Mouse (Mus musculus) liver, embryonic 14.5 days (tissue): ENCODE results near the gene Pam. TPM values are rescaled to one million over a fixed set of nuclear protein-coding genes. Genes with fewer than 3 reads are reported as not detected.
"Not testable (repeated sequence)": the region's sequence is repeated elsewhere in the genome, so short reads cannot be mapped to it uniquely, and the experiment has no call there.

Source experiments
- ATAC-seq: fragments of 200-750 bp; cut with Nextera tagmentation; 2 replicates; pipeline ENCODE4 v1.8.0; 2017; ENCODE audit warnings: moderate number of reproducible peaks, mild to moderate bottlenecking, moderate library complexity; ENCODE audit not compliant: insufficient read depth
- DNase-seq, 3 experiments: peaks; one replicate each; pipeline ENCODE4 v3.0.0-alpha.2; 2012 to 2013; ENCODE audit warnings: low read depth in 3 of 3, low spot score in 3 of 3
- H3K27ac ChIP-seq: fragments of 300-500 bp; sonication (generic); 2 replicates; pipeline ENCODE4 v1.5.1; 2014; ENCODE audit warnings: moderate library complexity, mild to moderate bottlenecking, control low read depth, inconsistent platforms
- H3K27me3 ChIP-seq: fragments of 300-500 bp; sonication (generic); 2 replicates; pipeline ENCODE4 v1.6.1; 2014; ENCODE audit warnings: mild to moderate bottlenecking, low read length, moderate library complexity; ENCODE audit not compliant: control insufficient read depth, insufficient read depth
- H3K36me3 ChIP-seq: fragments of 300-500 bp; sonication (generic); replicated peaks from 2 replicates; pipeline ENCODE4 v1.6.1; 2014; ENCODE audit warnings: low read depth; ENCODE audit not compliant: control insufficient read depth, insufficient read depth
- H3K4me1 ChIP-seq, 2 experiments: fragments of 200-500 bp in 1 of 2; fragments of 300-500 bp in 1 of 2; sonication (generic) in 1 of 2; replicated peaks; 2 replicates each; pipeline ENCODE4 v1.6.1; 2012 to 2014; ENCODE audit warnings: antibody characterized with exemption in 1 of 2, inconsistent platforms in 1 of 2, low read length in 1 of 2; ENCODE audit not compliant: control insufficient read depth in 2 of 2, insufficient read depth in 2 of 2
- H3K4me2 ChIP-seq: fragments of 300-500 bp; sonication (generic); 2 replicates; pipeline ENCODE4 v1.6.1; 2014; ENCODE audit warnings: low read depth, mild to moderate bottlenecking, control low read depth, moderate library complexity
- H3K4me3 ChIP-seq, 2 experiments: fragments of 200-500 bp in 1 of 2; fragments of 300-500 bp in 1 of 2; sonication (generic) in 1 of 2; 2 replicates each; pipeline ENCODE4 v1.5.1; 2012 to 2014; ENCODE audit warnings: low read depth in 2 of 2, low read length in 2 of 2, mild to moderate bottlenecking in 2 of 2, control low read depth in 1 of 2, inconsistent platforms in 1 of 2, moderate library complexity in 1 of 2; ENCODE audit not compliant: insufficient read depth in 1 of 2
- H3K9ac ChIP-seq: fragments of 300-500 bp; sonication (generic); replicated peaks from 2 replicates; pipeline ENCODE4 v1.6.1; 2014; ENCODE audit warnings: mild to moderate bottlenecking, control low read depth, moderate library complexity
- H3K9me3 ChIP-seq: fragments of 300-500 bp; sonication (generic); 2 replicates; pipeline ENCODE4 v1.6.1; 2016; ENCODE audit warnings: low read length, mixed read lengths; ENCODE audit not compliant: control insufficient read depth
- CTCF ChIP-seq: IDR thresholded peaks from 2 replicates; pipeline ENCODE4 v1.5.1; 2016; ENCODE audit warnings: antibody characterized with exemption, low read depth, control low read depth
- EP300 ChIP-seq: IDR thresholded peaks from 2 replicates; pipeline ENCODE4 v1.6.1; 2016; ENCODE audit warnings: antibody characterized with exemption, low read depth
- WGBS: fragments of 180-500 bp; shearing (Covaris S2); extraction: QIAGEN DNeasy Blood & Tissue Kit; methylation state at CpG from one replicate; pipeline ENCODE4 v1.1.7; 2014; ENCODE audit not compliant: insufficient replicate concordance; 5-methylcytosine and 5-hydroxymethylcytosine counted together
- polyA plus RNA-seq, 2 experiments: library from polyadenylated mRNA; depleted of rRNA in 1 of 2; stranded (reverse) in 1 of 2; unstranded in 1 of 2; fragments of >200 nt; fragmentation: Nextera tagmentation in 1 of 2; extraction: Ambion mirVana in 1 of 2; gene quantifications; 2 replicates each; pipeline versions ENCODE4 v1.2.1 to v1.2.3; 2012 to 2014

Gene Pam
- polyA plus RNA-seq, 2 experiments, result 5.1 to 7.6 TPM

- Histone ChIP-seq H3K4me3 (no peak overlapping the region), H3K36me3 (no peaks in the 10 kb centered on the region), H3K27ac (no peak overlapping the region), H3K4me2 (no peak overlapping the region), H3K27me3 (no peaks in the 10 kb centered on the region), H3K9me3 (no peaks in the 10 kb centered on the region), H3K4me1 (no peaks in the 10 kb centered on the region), H3K9ac (no peak overlapping the region)
- DNase-seq (no peak), ATAC-seq (no peak)
- WGBS, result 75% methylated on average over 7 of the region's 7 CpGs
- TF ChIP-seq EP300, result no peak
- TF ChIP-seq CTCF, result no peak
These were observed 133.3 kb downstream of the Pam start for GRCm38 (mm10) chr1:97962134-97962533.

GRCm38 (mm10) chr1:97960681-97961080 lies 134.8 kb downstream of the Pam start:
- Histone ChIP-seq H3K4me2 (no peak overlapping the region), H3K4me1 (no peaks in the 10 kb centered on the region), H3K27me3 (no peaks in the 10 kb centered on the region), H3K36me3 (no peaks in the 10 kb centered on the region), H3K9ac (no peak overlapping the region), H3K27ac (no peak overlapping the region), H3K9me3 (no peaks in the 10 kb centered on the region), H3K4me3 (no peak overlapping the region)
- DNase-seq (no peak), ATAC-seq (no peak)
- WGBS, result 71% methylated on average over 3 of the region's 3 CpGs
- TF ChIP-seq EP300 (no peak), CTCF (no peak)

- no peaks in the 10 kb centered on the region for H3K36me3 ChIP-seq
- TF ChIP-seq EP300 (no peak), CTCF (no peak)
- no peak overlapping the region for H3K27ac ChIP-seq
- H3K4me3 ChIP-seq, result no peak overlapping the region
- DNase-seq (no peak), ATAC-seq (no peak)
- H3K4me2 ChIP-seq, result no peak overlapping the region
- no peak overlapping the region for H3K9ac ChIP-seq
- WGBS, result 72% methylated on average over 6 of the region's 6 CpGs
- H3K4me1 ChIP-seq, result no peaks in the 10 kb centered on the region
- H3K27me3 ChIP-seq, result no peaks in the 10 kb centered on the region
- H3K9me3 ChIP-seq, result no peaks in the 10 kb centered on the region
These were observed 135.3 kb downstream of the Pam start for GRCm38 (mm10) chr1:97960124-97960523.

- Histone ChIP-seq H3K27ac (no peak overlapping the region), H3K4me1 (no peaks in the 10 kb centered on the region), H3K4me3 (no peak overlapping the region), H3K9me3 (no peaks in the 10 kb centered on the region), H3K36me3 (no peaks in the 10 kb centered on the region), H3K27me3 (no peaks in the 10 kb centered on the region), H3K9ac (no peak overlapping the region), H3K4me2 (no peak overlapping the region)
- no peak for ATAC-seq
- DNase-seq, result no peak
- TF ChIP-seq CTCF (no peak), EP300 (no peak)
- 63% methylated on average over 4 of the region's 4 CpGs for WGBS
These were observed 136.7 kb downstream of the Pam start for GRCm38 (mm10) chr1:97958759-97959158.

- ATAC-seq, result not testable (repeated sequence)
These were observed 146.2 kb downstream of the Pam start for GRCm38 (mm10) chr1:97949258-97949657.

More at GRCm38 (mm10) chr1:97949258-97949657, 146.2 kb downstream of the Pam start:
- not testable (repeated sequence) for H3K9ac ChIP-seq, H3K4me1 ChIP-seq, DNase-seq, H3K36me3 ChIP-seq, H3K27me3 ChIP-seq, H3K4me3 ChIP-seq, H3K27ac ChIP-seq, H3K4me2 ChIP-seq, H3K9me3 ChIP-seq
- WGBS, result 85% methylated on average over 17 of the region's 17 CpGs
